Mouse (Mus musculus) cortical plate, adult 2 months (tissue): ENCODE data around the gene Anapc15-ps.

ENCODE experiments used
- CTCF ChIP-seq: fragments of 200-500 bp; IDR thresholded peaks from 2 replicates; pipeline ENCODE4 v1.5.1; 2011; ENCODE audit warnings: mild to moderate bottlenecking, control low read depth, low read length; ENCODE audit not compliant: insufficient read depth; ENCODE audit errors: extremely low read depth
- POLR2A ChIP-seq: fragments of 200-500 bp; IDR thresholded peaks from 2 replicates; pipeline ENCODE4 v1.6.1; 2011; ENCODE audit warnings: mild to moderate bottlenecking, low read length, control low read depth; ENCODE audit not compliant: insufficient read depth; ENCODE audit errors: extremely low read depth

GRCm38 (mm10) chr10:95639429-95639828, 33.8 kb downstream of the Anapc15-ps start:
- no peak for TF ChIP-seq CTCF
- no peak for TF ChIP-seq POLR2A
